23 mouse cellular contexts compared by ENCODE assay signal in genomic region chr11:117370262-117370850, GRCm38 (mm10).
DNase-seq lines count a peak whose midpoint lies in the region; ATAC-seq and TF ChIP-seq lines count a peak whose summit lies in the region.
"Had no signal": no experiment of that assay in that cellular context is flagged by ENCODE, and none has a peak within 500 bp of the region (broad histone marks: within the 10 kb centered on the region; RNA-seq: fewer than 3 reads in every experiment).

No protein-coding gene starts in this region.

- no peak for TF ChIP-seq CTCF in forebrain, postnatal 0 days (IDR thresholded peaks at IDR 0.05; ENCODE audit: low read depth)
- TF ChIP-seq CTCF in brain, embryonic 14.5 days (IDR thresholded peaks at IDR 0.05; ENCODE audit: borderline replicate concordance, extremely low read depth, insufficient read depth, insufficient read length) = no peak

- no peak overlapping the region for H3K9ac ChIP-seq in forebrain, postnatal 0 days
- no peak overlapping the region for H3K9ac ChIP-seq in forebrain, embryonic 11.5 days (ENCODE audit: low read length)
- no peak overlapping the region for H3K9ac ChIP-seq in intestine, embryonic 15.5 days
- no peak overlapping the region for H3K9ac ChIP-seq in limb, embryonic 15.5 days
- H3K9ac ChIP-seq: heart, embryonic 15.5 days; neural tube, embryonic 15.5 days; stomach, embryonic 15.5 days had no signal

- H3K4me3 ChIP-seq in forebrain, postnatal 0 days (ENCODE audit: low read depth, low read length) = no peak overlapping the region
- H3K4me3 ChIP-seq in forebrain, embryonic 11.5 days (ENCODE audit: low read depth, low read length) = no peak overlapping the region
- H3K4me3 ChIP-seq in intestine, embryonic 15.5 days (replicated peaks) = no peak overlapping the region
- H3K4me3 ChIP-seq in limb, embryonic 15.5 days = no peak overlapping the region
- H3K4me3 ChIP-seq: erythroblast, embryonic 14.5 days; heart, adult 2 months; heart, embryonic 15.5 days; neural tube, embryonic 15.5 days; stomach, embryonic 15.5 days had no signal

- 41% methylated on average over 5 of the region's 5 CpGs for WGBS in forebrain, postnatal 0 days
- WGBS in forebrain, embryonic 11.5 days = 73% methylated on average over 5 of the region's 5 CpGs
- 43% methylated on average over 5 of the region's 5 CpGs for WGBS in intestine, embryonic 15.5 days
- 22% methylated on average over 5 of the region's 5 CpGs for WGBS in limb, embryonic 15.5 days

- DNase-seq in forebrain, postnatal 0 days = peak; percentile 36
- DNase-seq in forebrain, embryonic 11.5 days (ENCODE audit: low spot score) = no peak
- DNase-seq in brain, embryonic 14.5 days (ENCODE audit: low read depth) = peak; percentile 50
- no peak for DNase-seq in thymus, postnatal 36 days
- DNase-seq in cerebellum, adult 9-10 months = no peak
- DNase-seq: adrenal gland, adult 2 months; B cell, adult 2 months; cerebellum, adult 11-12 months; cerebellum, postnatal 36 days; gastrocnemius, postnatal 25 days; heart, adult 2 months; kidney, adult 9 months; kidney, postnatal 36 days; layer of hippocampus, adult 9-11 months; lung, adult 18-20 months had no signal

- H3K4me1 ChIP-seq in forebrain, postnatal 0 days (ENCODE audit: insufficient read depth) = no peaks in the 10 kb centered on the region
- peaks cover 2% of the 10 kb centered on the region; the same call in 1 of the 2 replicates for H3K4me1 ChIP-seq in forebrain, embryonic 11.5 days (replicated peaks; ENCODE audit: control insufficient read depth, insufficient read depth, low read length)
- H3K4me1 ChIP-seq in intestine, embryonic 15.5 days (replicated peaks) = peaks cover 19% of the 10 kb centered on the region
- H3K4me1 ChIP-seq in limb, embryonic 15.5 days = peaks cover 34% of the 10 kb centered on the region

- H3K27me3 ChIP-seq in forebrain, postnatal 0 days (ENCODE audit: insufficient read depth, low read length) = no peaks in the 10 kb centered on the region; the same call in 1 of the 2 replicates
- H3K27me3 ChIP-seq in forebrain, embryonic 11.5 days (ENCODE audit: control insufficient read depth, insufficient read depth, low read length) = no peaks in the 10 kb centered on the region
- no peaks in the 10 kb centered on the region for H3K27me3 ChIP-seq in intestine, embryonic 15.5 days (replicated peaks)
- no peaks in the 10 kb centered on the region for H3K27me3 ChIP-seq in limb, embryonic 15.5 days
- H3K27me3 ChIP-seq: neural tube, embryonic 15.5 days; stomach, embryonic 15.5 days had no signal

- no peak overlapping the region for H3K4me2 ChIP-seq in forebrain, postnatal 0 days (ENCODE audit: low read depth)
- no peak overlapping the region for H3K4me2 ChIP-seq in forebrain, embryonic 11.5 days (ENCODE audit: low read depth, low read length, severe bottlenecking)
- no peak overlapping the region for H3K4me2 ChIP-seq in intestine, embryonic 15.5 days (replicated peaks)
- H3K4me2 ChIP-seq in limb, embryonic 15.5 days = no peak overlapping the region
- H3K4me2 ChIP-seq: heart, embryonic 15.5 days; liver, embryonic 11.5 days; neural tube, embryonic 15.5 days; stomach, embryonic 15.5 days had no signal

- H3K27ac ChIP-seq in forebrain, postnatal 0 days (ENCODE audit: low read depth, low read length) = no peak overlapping the region
- no peak overlapping the region for H3K27ac ChIP-seq in forebrain, embryonic 11.5 days (ENCODE audit: low read depth, low read length)
- 0 out of 2 replicates have a peak overlapping the region, but pooled peaks have one; percentile 40 for H3K27ac ChIP-seq in intestine, embryonic 15.5 days
- H3K27ac ChIP-seq in limb, embryonic 15.5 days = 0 out of 2 replicates have a peak overlapping the region, but pooled peaks have one; percentile 43
- H3K27ac ChIP-seq: heart, adult 2 months; heart, embryonic 15.5 days; neural tube, embryonic 15.5 days; stomach, embryonic 15.5 days had no signal

- no peak for TF ChIP-seq POLR2A in brain, embryonic 14.5 days (IDR thresholded peaks at IDR 0.05; ENCODE audit: borderline replicate concordance, extremely low read depth, insufficient read depth, insufficient read length, poor library complexity, severe bottlenecking)

- ATAC-seq in forebrain, postnatal 0 days = peak; percentile 58
- ATAC-seq in forebrain, embryonic 11.5 days (replicated peaks; ENCODE audit: low FRiP score) = no peak
- 0 out of 2 replicates have a peak, but pooled peaks have one; percentile 36 for ATAC-seq in intestine, embryonic 15.5 days
- ATAC-seq in limb, embryonic 15.5 days (ENCODE audit: insufficient number of reproducible peaks, low FRiP score, low TSS enrichment, low read depth) = 0 out of 2 replicates have a peak, but pooled peaks have one; percentile 25
- ATAC-seq: midbrain, embryonic 16.5 days had no signal

- no peaks in the 10 kb centered on the region for H3K36me3 ChIP-seq in forebrain, postnatal 0 days (ENCODE audit: insufficient read depth)
- H3K36me3 ChIP-seq in forebrain, embryonic 11.5 days (ENCODE audit: control insufficient read depth, insufficient read depth, low read length) = no peaks in the 10 kb centered on the region
- H3K36me3 ChIP-seq in intestine, embryonic 15.5 days = no peaks in the 10 kb centered on the region
- H3K36me3 ChIP-seq in limb, embryonic 15.5 days = no peaks in the 10 kb centered on the region
- H3K36me3 ChIP-seq: heart, embryonic 15.5 days; neural tube, embryonic 15.5 days; stomach, embryonic 15.5 days had no signal

- no peaks in the 10 kb centered on the region for H3K9me3 ChIP-seq in forebrain, postnatal 0 days (ENCODE audit: low read length)
- no peaks in the 10 kb centered on the region for H3K9me3 ChIP-seq in forebrain, embryonic 11.5 days (ENCODE audit: control insufficient read depth, low read length)
- no peaks in the 10 kb centered on the region for H3K9me3 ChIP-seq in intestine, embryonic 15.5 days
- no peaks in the 10 kb centered on the region for H3K9me3 ChIP-seq in limb, embryonic 15.5 days
- H3K9me3 ChIP-seq: heart, embryonic 15.5 days; neural tube, embryonic 15.5 days; stomach, embryonic 15.5 days had no signal

Comparison
In these comparisons a context has a peak if more than half of its experiments do, and no peak if none do; other contexts are left out.
1. DNase-seq: peak in forebrain, postnatal 0 days (single experiment) and brain, embryonic 14.5 days (single experiment); none in forebrain, embryonic 11.5 days (single experiment), thymus, postnatal 36 days (0 of 2) and cerebellum, adult 9-10 months (single experiment).
2. H3K27ac ChIP-seq: peak in intestine, embryonic 15.5 days (single experiment) and limb, embryonic 15.5 days (single experiment); none in forebrain, postnatal 0 days (single experiment) and forebrain, embryonic 11.5 days (single experiment).